Mouse (Mus musculus) lung, adult 2 months (tissue): ENCODE results near the gene Hnrnpu. TPM values are rescaled to one million over a fixed set of nuclear protein-coding genes. Genes with fewer than 3 reads are reported as not detected.
A peak's percentile ranks its signal among the peaks of the same experiment; 100 is the strongest.
"Not testable (repeated sequence)": the region's sequence is repeated elsewhere in the genome, so short reads cannot be mapped to it uniquely, and the experiment has no call there.

Experiments used
- DNase-seq: peaks from one replicate; pipeline ENCODE4 v3.0.0; 2022
- H3K4me1 ChIP-seq: fragments of 200-500 bp; 2 replicates; pipeline ENCODE4 v1.6.1; 2011; ENCODE audit warnings: low read length; ENCODE audit not compliant: control insufficient read depth, insufficient read depth
- H3K4me3 ChIP-seq: fragments of 200-500 bp; replicated peaks from 2 replicates; pipeline ENCODE3; 2011; ENCODE audit warnings: low read depth, mild to moderate bottlenecking, control low read depth, low read length; ENCODE audit errors: extremely low read depth
- CTCF ChIP-seq: fragments of 200-500 bp; IDR thresholded peaks from 2 replicates; pipeline ENCODE4 v1.5.1; 2011; ENCODE audit warnings: mild to moderate bottlenecking, low read length, control low read depth; ENCODE audit not compliant: insufficient read depth
- POLR2A ChIP-seq: fragments of 200-500 bp; IDR thresholded peaks from 2 replicates; pipeline ENCODE4 v1.6.1; 2011; ENCODE audit warnings: low read depth, mild to moderate bottlenecking, control low read depth, low read length, borderline replicate concordance; ENCODE audit errors: extremely low read depth
- WGBS: fragments of 180-500 bp; shearing (Covaris S2); methylation state at CpG from one replicate; pipeline ENCODE4 v1.1.7; 2018; 5-methylcytosine and 5-hydroxymethylcytosine counted together
- polyA plus RNA-seq: library from polyadenylated mRNA; depleted of rRNA; stranded (reverse); fragments of >200 nt; gene quantifications from 2 replicates; pipeline ENCODE4 v1.2.3, GENCODE M21; 2012

Hnrnpu gene
- polyA plus RNA-seq, 1 experiment: 65.0 TPM

GRCm38 (mm10) chr1:178317275-178318001, 20.2 kb downstream of the Hnrnpu start:
- 12% methylated on average over 10 of the region's 10 CpGs for WGBS
- TF ChIP-seq CTCF (no peak), POLR2A (no peak)
- no peak for DNase-seq
- peaks cover 14% of the 10 kb centered on the region for H3K4me1 ChIP-seq
- peak overlapping the region; percentile 98 for H3K4me3 ChIP-seq

GRCm38 (mm10) chr1:178314236-178314635, 23.4 kb downstream of the Hnrnpu start:
- no peaks in the 10 kb centered on the region for H3K4me1 ChIP-seq
- TF ChIP-seq CTCF (no peak), POLR2A (no peak)
- H3K4me3 ChIP-seq: no peak overlapping the region
- WGBS: 84% methylated on average over 2 of the region's 2 CpGs
- no peak for DNase-seq

- DNase-seq: no peak
- TF ChIP-seq CTCF (no peak), POLR2A (no peak)
- Histone ChIP-seq H3K4me1 (no peaks in the 10 kb centered on the region), H3K4me3 (no peak overlapping the region)
- WGBS: 81% methylated on average over 1 of the region's 1 CpGs
These were observed 24.5 kb downstream of the Hnrnpu start for GRCm38 (mm10) chr1:178313039-178313597.

- no peak for TF ChIP-seq POLR2A
- TF ChIP-seq CTCF: no peak
- WGBS: 45% methylated on average over 1 of the region's 1 CpGs
- Histone ChIP-seq H3K4me3 (no peak overlapping the region), H3K4me1 (no peaks in the 10 kb centered on the region)
- DNase-seq: no peak
These were observed 27.5 kb downstream of the Hnrnpu start for GRCm38 (mm10) chr1:178310128-178310527.

- DNase-seq: no peak
- 49% methylated on average over 2 of the region's 2 CpGs for WGBS
- Histone ChIP-seq H3K4me3 (no peak overlapping the region), H3K4me1 (no peaks in the 10 kb centered on the region)
- TF ChIP-seq POLR2A: no peak
- TF ChIP-seq CTCF: no peak
These were observed 28.1 kb downstream of the Hnrnpu start for GRCm38 (mm10) chr1:178309487-178309886.

GRCm38 (mm10) chr1:178303425-178303824, 34.2 kb downstream of the Hnrnpu start:
- peak; percentile 69 for DNase-seq

GRCm38 (mm10) chr1:178301261-178301660, 36.3 kb downstream of the Hnrnpu start:
- not testable (repeated sequence) for H3K4me1 ChIP-seq, DNase-seq, H3K4me3 ChIP-seq
- WGBS: 82% methylated on average over 2 of the region's 2 CpGs

More at GRCm38 (mm10) chr1:178303425-178303824, 34.2 kb downstream of the Hnrnpu start:
- WGBS: 22% methylated on average over 3 of the region's 3 CpGs
- Histone ChIP-seq H3K4me1 (no peaks in the 10 kb centered on the region), H3K4me3 (no peak overlapping the region)
- TF ChIP-seq CTCF (peak; percentile 57), POLR2A (no peak)

- Histone ChIP-seq H3K4me1 (no peaks in the 10 kb centered on the region), H3K4me3 (no peak overlapping the region)
- TF ChIP-seq CTCF (no peak), POLR2A (no peak)
- 89% methylated on average over 1 of the region's 1 CpGs for WGBS
- no peak for DNase-seq
These were observed 43.5 kb downstream of the Hnrnpu start for GRCm38 (mm10) chr1:178294051-178294450.

GRCm38 (mm10) chr1:178291716-178292115, 45.9 kb downstream of the Hnrnpu start:
- Histone ChIP-seq H3K4me3 (no peak overlapping the region), H3K4me1 (no peaks in the 10 kb centered on the region)
- TF ChIP-seq CTCF (no peak), POLR2A (no peak)
- WGBS: 70% methylated on average over 3 of the region's 3 CpGs
- no peak for DNase-seq

- TF ChIP-seq POLR2A: no peak
- no peak for TF ChIP-seq CTCF
- Histone ChIP-seq H3K4me3 (no peak overlapping the region), H3K4me1 (no peaks in the 10 kb centered on the region)
- 57% methylated on average over 8 of the region's 8 CpGs for WGBS
- no peak for DNase-seq
These were observed 49.9 kb downstream of the Hnrnpu start for GRCm38 (mm10) chr1:178287601-178288176.
